Comparison of ENCODE assay signal across 24 mouse cellular contexts in genomic region chr14:34541896-34542295, GRCm38 (mm10). TPM values are rescaled to one million over a fixed set of nuclear protein-coding genes. Genes with fewer than 3 reads are reported as not detected.
DNase-seq lines count a peak whose midpoint lies in the region; ATAC-seq and TF ChIP-seq lines count a peak whose summit lies in the region.
"Had no signal": no experiment of that assay in that cellular context is flagged by ENCODE, and none has a peak within 500 bp of the region (broad histone marks: within the 10 kb centered on the region; RNA-seq: fewer than 3 reads in every experiment).

No protein-coding gene starts in this region.

- no peak overlapping the region for H3K4me3 ChIP-seq in heart, embryonic 13.5 days
- H3K4me3 ChIP-seq in kidney, embryonic 14.5 days (ENCODE audit: low read length) = no peak overlapping the region
- H3K4me3 ChIP-seq in small intestine, adult 2 months (ENCODE audit: low read depth, low read length) = peak overlapping the region; percentile 1; the same call in 1 of the 2 replicates
- H3K4me3 ChIP-seq: limb, embryonic 12.5 days; liver, embryonic 15.5 days; midbrain, embryonic 15.5 days had no signal

- peaks cover 58% of the 10 kb centered on the region for H3K4me1 ChIP-seq in heart, embryonic 13.5 days
- H3K4me1 ChIP-seq in kidney, embryonic 14.5 days (ENCODE audit: control insufficient read depth, insufficient read depth, low read length) = peaks cover 9% of the 10 kb centered on the region; the same call in 1 of the 2 replicates
- H3K4me1 ChIP-seq in small intestine, adult 2 months (ENCODE audit: control insufficient read depth, insufficient read depth, insufficient read length, low read length) = peaks cover 15% of the 10 kb centered on the region
- H3K4me1 ChIP-seq: liver, embryonic 15.5 days; midbrain, embryonic 15.5 days had no signal

- no peak for DNase-seq in heart, postnatal 14 days
- peak; percentile 31 for DNase-seq in kidney, adult 18-20 months
- DNase-seq in brain, embryonic 14.5 days (ENCODE audit: low read depth) = peak; percentile 20
- DNase-seq in frontal cortex, adult 2 months (ENCODE audit: extremely low spot score in 1 of 2, low spot score in 1 of 2) = no peak
- no peak for DNase-seq in testis, postnatal 10 days (ENCODE audit: low spot score)
- DNase-seq: layer of hippocampus, adult 9-11 months; lung, postnatal 10 days; retina, postnatal 1 day; right cerebral cortex, postnatal 4 days; thymus, postnatal 14 days had no signal

- H3K9me3 ChIP-seq in heart, embryonic 13.5 days = no peaks in the 10 kb centered on the region
- H3K9me3 ChIP-seq in kidney, embryonic 14.5 days (ENCODE audit: control insufficient read depth, low read length) = no peaks in the 10 kb centered on the region
- H3K9me3 ChIP-seq: limb, embryonic 12.5 days; liver, embryonic 15.5 days; midbrain, embryonic 15.5 days had no signal

- H3K4me2 ChIP-seq in heart, embryonic 13.5 days = no peak overlapping the region
- no peak overlapping the region for H3K4me2 ChIP-seq in kidney, embryonic 14.5 days (replicated peaks; ENCODE audit: low read depth, low read length)
- H3K4me2 ChIP-seq: limb, embryonic 12.5 days; liver, embryonic 15.5 days; midbrain, embryonic 15.5 days had no signal

- intact Hi-C loops in heart, postnatal 14 days (cut with DNase I) = no loop called here

- TF ChIP-seq CTCF in brain, embryonic 14.5 days (IDR thresholded peaks at IDR 0.05; ENCODE audit: borderline replicate concordance, extremely low read depth, insufficient read depth, insufficient read length) = no peak
- TF ChIP-seq CTCF in small intestine, adult 2 months (IDR thresholded peaks at IDR 0.05; ENCODE audit: extremely low read depth, insufficient read length, insufficient replicate concordance, low read depth, low read length) = no peak

- no peak overlapping the region; the same call in 1 of the 2 replicates for H3K27ac ChIP-seq in heart, embryonic 13.5 days (replicated peaks)
- H3K27ac ChIP-seq in kidney, embryonic 14.5 days (ENCODE audit: low read depth, low read length) = no peak overlapping the region
- peak overlapping the region; percentile 62 for H3K27ac ChIP-seq in small intestine, adult 2 months (ENCODE audit: insufficient read depth, low read depth, low read length)
- H3K27ac ChIP-seq: limb, embryonic 12.5 days; liver, embryonic 15.5 days; midbrain, embryonic 15.5 days had no signal

- H3K27me3 ChIP-seq in heart, embryonic 13.5 days (replicated peaks) = peaks cover 4% of the 10 kb centered on the region; the same call in 1 of the 2 replicates
- peaks cover 4% of the 10 kb centered on the region; the same call in 1 of the 2 replicates for H3K27me3 ChIP-seq in kidney, embryonic 14.5 days (ENCODE audit: control insufficient read depth, insufficient read depth, low read length)
- H3K27me3 ChIP-seq in small intestine, adult 2 months (ENCODE audit: control insufficient read depth, insufficient read depth, low read length) = no peaks in the 10 kb centered on the region
- H3K27me3 ChIP-seq: midbrain, embryonic 15.5 days had no signal

- TF ChIP-seq POLR2A in brain, embryonic 14.5 days (IDR thresholded peaks at IDR 0.05; ENCODE audit: borderline replicate concordance, extremely low read depth, insufficient read depth, insufficient read length, poor library complexity, severe bottlenecking) = no peak
- TF ChIP-seq POLR2A in small intestine, adult 2 months (IDR thresholded peaks at IDR 0.05; ENCODE audit: low read depth, low read length) = no peak

- WGBS in heart, embryonic 13.5 days = 74% methylated on average over 5 of the region's 5 CpGs
- WGBS in kidney, embryonic 14.5 days = 89% methylated on average over 5 of the region's 5 CpGs
- WGBS in small intestine, adult 2 months = 34% methylated on average over 5 of the region's 5 CpGs

- 0 out of 2 replicates have a peak overlapping the region, but pooled peaks have one; percentile 24 for H3K9ac ChIP-seq in heart, embryonic 13.5 days
- no peak overlapping the region for H3K9ac ChIP-seq in kidney, embryonic 14.5 days (ENCODE audit: low read depth, low read length)
- H3K9ac ChIP-seq: limb, embryonic 12.5 days; liver, embryonic 15.5 days; midbrain, embryonic 15.5 days had no signal

- no peak for ATAC-seq in heart, embryonic 13.5 days (ENCODE audit: extremely low read depth, insufficient number of reproducible peaks, low FRiP score, low TSS enrichment)
- ATAC-seq in kidney, embryonic 14.5 days (ENCODE audit: low FRiP score, low TSS enrichment) = no peak
- ATAC-seq: forebrain, embryonic 14.5 days; midbrain, embryonic 15.5 days had no signal

- H3K36me3 ChIP-seq in heart, embryonic 13.5 days = peaks cover 85% of the 10 kb centered on the region
- H3K36me3 ChIP-seq in kidney, embryonic 14.5 days (ENCODE audit: control insufficient read depth, insufficient read depth, low read length) = no peaks in the 10 kb centered on the region
- H3K36me3 ChIP-seq in small intestine, adult 2 months (ENCODE audit: control insufficient read depth, insufficient read depth, low read length) = peaks cover 13% of the 10 kb centered on the region
- H3K36me3 ChIP-seq: limb, embryonic 12.5 days; liver, embryonic 15.5 days; midbrain, embryonic 15.5 days had no signal

RNA-seq across cellular contexts. Expression of gene 9230112D13Rik, which starts 19.3 kb away (rescaled TPM):
- polyA plus RNA-seq in heart, embryonic 13.5 days (2015; fragmentation: Nextera tagmentation; extraction: Ambion mirVana) = not detected in 2 replicates
- not detected for total RNA-seq in heart, postnatal 14 days (2021)
- polyA plus RNA-seq in kidney, embryonic 14.5 days (2014; fragmentation: Nextera tagmentation; extraction: Ambion mirVana) = not detected in 2 replicates
- polyA plus RNA-seq in brain, embryonic 14.5 days (2012; rRNA removed) = not detected in 2 replicates
- not detected in 2 replicates for polyA plus RNA-seq in small intestine, adult 2 months (2012; rRNA removed)
- polyA plus RNA-seq in frontal cortex, adult 2 months (2012; rRNA removed) = not detected in 2 replicates
- total RNA-seq: adrenal gland, postnatal 4 days; gastrocnemius, adult 18-20 months; hematopoietic stem cell, adult 5-6 weeks; left cerebral cortex, adult 8-10 months; megakaryocyte, adult 5-6 weeks; neutrophil, adult 5-6 weeks had no signal
- polyA plus RNA-seq: C2C12; forebrain, embryonic 14.5 days; limb, embryonic 12.5 days; liver, embryonic 15.5 days; midbrain, embryonic 15.5 days had no signal

RNA-seq across cellular contexts. Expression of gene Bmpr1a, which starts 38.8 kb away (rescaled TPM):
- 37.1 and 37.4 TPM in 2 replicates for polyA plus RNA-seq in heart, embryonic 13.5 days (2015; fragmentation: Nextera tagmentation; extraction: Ambion mirVana)
- total RNA-seq in heart, postnatal 14 days (2021) = 10 to 100 TPM; 73.6 to 77.2 TPM
- 41.7 and 65.8 TPM in 2 replicates for polyA plus RNA-seq in kidney, embryonic 14.5 days (2014; fragmentation: Nextera tagmentation; extraction: Ambion mirVana)
- polyA plus RNA-seq in brain, embryonic 14.5 days (2012; rRNA removed) = 21.1 and 23.9 TPM in 2 replicates
- polyA plus RNA-seq in small intestine, adult 2 months (2012; rRNA removed) = 2.4 and 3.3 TPM in 2 replicates
- 23.8 and 28.0 TPM in 2 replicates for polyA plus RNA-seq in frontal cortex, adult 2 months (2012; rRNA removed)

RNA-seq across cellular contexts. Expression of gene Ldb3, which starts 46.6 kb away (rescaled TPM):
- 226 and 249 TPM in 2 replicates for polyA plus RNA-seq in heart, embryonic 13.5 days (2015; fragmentation: Nextera tagmentation; extraction: Ambion mirVana)
- 100 to 1,000 TPM; 877 to 926 TPM for total RNA-seq in heart, postnatal 14 days (2021)
- polyA plus RNA-seq in kidney, embryonic 14.5 days (2014; fragmentation: Nextera tagmentation; extraction: Ambion mirVana) = 0.24 and 0.31 TPM in 2 replicates
- 0.83 and 0.92 TPM in 2 replicates for polyA plus RNA-seq in brain, embryonic 14.5 days (2012; rRNA removed)
- polyA plus RNA-seq in small intestine, adult 2 months (2012; rRNA removed) = 29.9 and 102 TPM in 2 replicates
- polyA plus RNA-seq in frontal cortex, adult 2 months (2012; rRNA removed) = 4.9 and 5.0 TPM in 2 replicates
- total RNA-seq: megakaryocyte, adult 5-6 weeks; neutrophil, adult 5-6 weeks had no signal

RNA-seq across cellular contexts. Expression of gene Opn4, which starts 58.0 kb away (rescaled TPM):
- 4.8 and 5.8 TPM in 2 replicates for polyA plus RNA-seq in heart, embryonic 13.5 days (2015; fragmentation: Nextera tagmentation; extraction: Ambion mirVana)
- total RNA-seq in heart, postnatal 14 days (2021) = 1 to 10 TPM; 2.2 to 2.3 TPM
- polyA plus RNA-seq in kidney, embryonic 14.5 days (2014; fragmentation: Nextera tagmentation; extraction: Ambion mirVana) = 0.09 and 0.20 TPM in 2 replicates
- polyA plus RNA-seq in brain, embryonic 14.5 days (2012; rRNA removed) = not detected in 2 replicates
- polyA plus RNA-seq in small intestine, adult 2 months (2012; rRNA removed) = not detected in 2 replicates
- polyA plus RNA-seq in frontal cortex, adult 2 months (2012; rRNA removed) = 0.04 and 0.10 TPM in 2 replicates
- total RNA-seq: adrenal gland, postnatal 4 days; gastrocnemius, adult 18-20 months; hematopoietic stem cell, adult 5-6 weeks; left cerebral cortex, adult 8-10 months; megakaryocyte, adult 5-6 weeks; neutrophil, adult 5-6 weeks had no signal
- polyA plus RNA-seq: C2C12; forebrain, embryonic 14.5 days; liver, embryonic 15.5 days; midbrain, embryonic 15.5 days had no signal

Comparison
In these comparisons a context has a peak if more than half of its experiments do, and no peak if none do; other contexts are left out.
1. DNase-seq: peak in kidney, adult 18-20 months (single experiment) and brain, embryonic 14.5 days (single experiment); none in heart, postnatal 14 days (0 of 2), frontal cortex, adult 2 months (0 of 2) and testis, postnatal 10 days (single experiment).